Mouse (Mus musculus) gastrocnemius, adult 2 months (tissue): ENCODE data around the gene Itga5. TPM values are rescaled to one million over a fixed set of nuclear protein-coding genes. Genes with fewer than 3 reads are reported as not detected.

Source experiments
- DNase-seq: peaks from one replicate; pipeline ENCODE4 v3.0.0; 2022
- H3K27ac ChIP-seq: fragments of 200-600 bp; 2 replicates; pipeline ENCODE4 v1.8.1; 2022; ENCODE audit warnings: mild to moderate bottlenecking
- H3K4me3 ChIP-seq: fragments of 200-600 bp; 2 replicates; pipeline ENCODE4 v1.8.1; 2022; ENCODE audit warnings: mild to moderate bottlenecking, moderate library complexity
- CTCF ChIP-seq: fragments of 200-600 bp; IDR thresholded peaks from 2 replicates; pipeline ENCODE4 v1.8.1; 2022; ENCODE audit warnings: antibody characterized with exemption, mild to moderate bottlenecking, moderate library complexity
- intact Hi-C: fragments of 180-260 bp; cut with DNase I; formaldehyde crosslinking; loops from one replicate; pipeline ENCODE4 v1.15.1; 2025
- total RNA-seq, 2 experiments: library from RNA; stranded (reverse); gene quantifications; 2 replicates each; pipeline ENCODE4 v1.2.3; 2021

Itga5 gene
- total RNA-seq, 2 experiments from 2014 or later, result 5.0 to 10.0 TPM

- DNase-seq, result no peak
- no peak for TF ChIP-seq CTCF
- intact Hi-C loops, result loop anchor here (10.0 kb wide), 1 partner anchor 556 kb away; no protein-coding TSS in a partner anchor
- Histone ChIP-seq H3K27ac (no peak within 1 kb of the TSS), H3K4me3 (no peak within 1 kb of the TSS)
Measured at GRCm38 (mm10) chr15:103310365-103310910, 56.1 kb downstream of the Itga5 start, which contains the start of gene Gpr84. Gpr84 (minus strand) TSS chr15:103310612.

GRCm38 (mm10) chr15:103308876-103309580 lies 57.5 kb downstream of the Itga5 start:
- no peak overlapping the region for H3K4me3 ChIP-seq

GRCm38 (mm10) chr15:103308056-103308875 lies 58.3 kb downstream of the Itga5 start:
- intact Hi-C loops, result loop anchor here (5.0 kb wide), 1 partner anchor 341 kb away; the partner anchor contains the start of genes Hoxc10 and Hoxc5
- no peak overlapping the region for H3K4me3 ChIP-seq
- H3K27ac ChIP-seq, result no peak overlapping the region
- DNase-seq, result peak; percentile 33
- no peak for TF ChIP-seq CTCF

More at GRCm38 (mm10) chr15:103308876-103309580, 57.5 kb downstream of the Itga5 start:
- H3K27ac ChIP-seq, result no peak overlapping the region
- no peak for DNase-seq
- intact Hi-C loops, result loop anchor here (5.0 kb wide), 1 partner anchor 342 kb away; the partner anchor contains the start of genes Hoxc10 and Hoxc5
- TF ChIP-seq CTCF, result no peak

GRCm38 (mm10) chr15:103307125-103307524 lies 59.4 kb downstream of the Itga5 start:
- peak; percentile 92 for DNase-seq
- peak overlapping the region; percentile 27; the same call in 1 of the 2 replicates for H3K4me3 ChIP-seq
- H3K27ac ChIP-seq, result peak overlapping the region; percentile 92
- intact Hi-C loops, result loop anchor here (1.0 to 5.0 kb wide), 4 partner anchors 23 to 340 kb away; partner anchors contain the start of genes Hoxc10 and Hoxc5
- TF ChIP-seq CTCF, result no peak; the same call in none of the 2 replicates

- Histone ChIP-seq H3K27ac (peak overlapping the region; percentile 92), H3K4me3 (peak overlapping the region; percentile 79)
- no peak for TF ChIP-seq CTCF
- DNase-seq, result no peak
- intact Hi-C loops, result loop anchor here (2.0 to 5.0 kb wide), 2 partner anchors 123 to 339 kb away; partner anchors contain the start of genes Hoxc10 and Hoxc5
Measured at GRCm38 (mm10) chr15:103305792-103306645, 60.5 kb downstream of the Itga5 start.

GRCm38 (mm10) chr15:103305070-103305678 lies 61.4 kb downstream of the Itga5 start:
- no peak for TF ChIP-seq CTCF
- intact Hi-C loops, result loop anchor here (5.0 kb wide), 1 partner anchor 338 kb away; the partner anchor contains the start of genes Hoxc10 and Hoxc5
- peak; percentile 96 for DNase-seq
- Histone ChIP-seq H3K4me3 (peak overlapping the region; percentile 79), H3K27ac (peak overlapping the region; percentile 92)

- Histone ChIP-seq H3K4me3 (peak overlapping the region; percentile 79), H3K27ac (peak overlapping the region; percentile 92)
- TF ChIP-seq CTCF, result no peak
- no peak for DNase-seq
- intact Hi-C loops, result no loop called here
Measured at GRCm38 (mm10) chr15:103304616-103304969, 62.0 kb downstream of the Itga5 start.

GRCm38 (mm10) chr15:103303916-103304615 lies 62.5 kb downstream of the Itga5 start:
- no peak for TF ChIP-seq CTCF
- intact Hi-C loops, result no loop called here
- peak overlapping the region; percentile 79 for H3K4me3 ChIP-seq
- H3K27ac ChIP-seq, result peak overlapping the region; percentile 92
- no peak for DNase-seq

- DNase-seq, result no peak
- Histone ChIP-seq H3K27ac (peak overlapping the region; percentile 28; the same call in 1 of the 2 replicates), H3K4me3 (no peak overlapping the region)
- no peak for TF ChIP-seq CTCF
- intact Hi-C loops, result no loop called here
Measured at GRCm38 (mm10) chr15:103302341-103303021, 64.1 kb downstream of the Itga5 start.
